Mouse (Mus musculus) adrenal gland, adult 2 months (tissue): ENCODE results near the gene Spink2. TPM values are rescaled to one million over a fixed set of nuclear protein-coding genes. Genes with fewer than 3 reads are reported as not detected.

Experiments
- polyA plus RNA-seq: library from polyadenylated mRNA; depleted of rRNA; stranded (reverse); fragments of >200 nt; gene quantifications from 2 replicates; pipeline ENCODE4 v1.2.3, GENCODE M21; 2012; rRNA removed
- total RNA-seq, 2 experiments: library from RNA; stranded (reverse); gene quantifications; 2 replicates each; pipeline ENCODE4 v1.2.3; 2021

The Spink2 gene
- total and polyA plus RNA-seq, 3 experiments, result 0.52 TPM; not detected in 2

Other genes with a start within 250 kb of the Spink2 start
- 100 to 1,000 TPM; 139 to 145 TPM for gene Srp72, start 236.8 kb downstream of the Spink2 start, total RNA-seq
- 7.6 and 10.0 TPM in 2 replicates for gene Srp72, start 236.8 kb downstream of the Spink2 start, polyA plus RNA-seq
- not detected for gene Arl9, start 207.4 kb downstream of the Spink2 start, total RNA-seq
- not detected in 2 replicates for gene Arl9, start 207.4 kb downstream of the Spink2 start, polyA plus RNA-seq
- not detected for gene Thegl, start 195.4 kb downstream of the Spink2 start, total RNA-seq
- not detected in 2 replicates for gene Thegl, start 195.4 kb downstream of the Spink2 start, polyA plus RNA-seq
- gene Hopx, start 96.3 kb downstream of the Spink2 start, total RNA-seq, result 1 to 10 TPM; 1.8 to 3.4 TPM
- 4.0 and 8.8 TPM in 2 replicates for gene Hopx, start 96.3 kb downstream of the Spink2 start, polyA plus RNA-seq
- 10 to 100 TPM; 18.9 to 19.6 TPM for gene Rest, start 54.0 kb upstream of the Spink2 start, total RNA-seq
- gene Rest, start 54.0 kb upstream of the Spink2 start, polyA plus RNA-seq, result 6.9 and 7.8 TPM in 2 replicates
- 10 to 100 TPM; 28.7 to 29.5 TPM for gene Noa1, start 98.6 kb upstream of the Spink2 start, total RNA-seq
- gene Noa1, start 98.6 kb upstream of the Spink2 start, polyA plus RNA-seq, result 30.2 and 31.6 TPM in 2 replicates
- gene Polr2b, start 98.7 kb upstream of the Spink2 start, total RNA-seq, result 10 to 100 TPM; 67.5 to 95.1 TPM
- gene Polr2b, start 98.7 kb upstream of the Spink2 start, polyA plus RNA-seq, result 20.7 and 37.6 TPM in 2 replicates
- gene Igfbp7, start 196.6 kb upstream of the Spink2 start, total RNA-seq, result 100 to 1,000 TPM; 651 to 852 TPM
- 5,575 and 9,689 TPM in 2 replicates for gene Igfbp7, start 196.6 kb upstream of the Spink2 start, polyA plus RNA-seq